Mouse (Mus musculus): ENCODE results near the gene Tmigd3.

DNA sequence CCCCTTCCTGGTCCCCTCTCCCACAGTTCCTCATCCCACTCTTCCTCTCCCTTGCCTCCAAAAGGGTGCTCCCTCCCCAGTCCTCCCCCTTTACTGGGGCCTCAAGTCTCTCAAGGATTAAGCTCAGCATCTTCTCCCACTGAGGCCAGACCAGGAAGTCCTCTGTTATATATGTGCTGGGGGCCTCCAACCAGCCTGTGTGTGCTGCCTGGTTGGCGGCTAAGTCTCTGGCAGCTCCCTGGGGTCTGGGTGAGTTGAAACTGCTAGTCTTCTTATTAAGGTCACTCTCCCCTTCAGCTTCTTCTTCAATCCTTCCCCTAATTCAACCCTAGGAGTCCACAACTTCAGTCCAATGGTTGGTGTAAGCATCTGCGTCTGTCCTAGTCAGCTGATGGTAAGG is 12.4 kb downstream of the Tmigd3 start:
- TF ChIP-seq POLR2A (IDR thresholded peaks at IDR 0.05; ENCODE audit: borderline replicate concordance, insufficient read depth, low read length) (no peak), CTCF (IDR thresholded peaks at IDR 0.05; ENCODE audit: borderline replicate concordance, insufficient read depth, low read depth, low read length) (no peak)

All from cerebellum, adult 2 months (tissue).